Mouse (Mus musculus) small intestine, adult 2 months (tissue): ENCODE data around the gene Rhox13. TPM values are rescaled to one million over a fixed set of nuclear protein-coding genes. Genes with fewer than 3 reads are reported as not detected.

Source experiments
- H3K27ac ChIP-seq: fragments of 200-500 bp; 2 replicates; pipeline ENCODE4 v1.5.1; 2012; ENCODE audit warnings: low read depth, low read length, control low read depth, inconsistent platforms; ENCODE audit not compliant: insufficient read depth
- H3K27me3 ChIP-seq: fragments of 200-500 bp; 2 replicates; pipeline ENCODE4 v1.6.1; 2012; ENCODE audit warnings: mild to moderate bottlenecking, moderate library complexity, low read length, inconsistent platforms; ENCODE audit not compliant: control insufficient read depth, insufficient read depth
- H3K36me3 ChIP-seq: fragments of 200-500 bp; 2 replicates; pipeline ENCODE4 v1.6.1; 2012; ENCODE audit warnings: mild to moderate bottlenecking, low read length, control low read depth, inconsistent platforms; ENCODE audit not compliant: control insufficient read depth, insufficient read depth
- H3K4me1 ChIP-seq: fragments of 200-500 bp; 2 replicates; pipeline ENCODE4 v1.6.1; 2012; ENCODE audit warnings: low read length, inconsistent platforms, mixed read lengths; ENCODE audit not compliant: control insufficient read depth, insufficient read depth, insufficient read length
- H3K4me3 ChIP-seq: fragments of 200-500 bp; 2 replicates; pipeline ENCODE4 v1.5.1; 2012; ENCODE audit warnings: low read depth, mild to moderate bottlenecking, control low read depth, inconsistent platforms, low read length, moderate library complexity
- CTCF ChIP-seq: fragments of 200-500 bp; IDR thresholded peaks from 2 replicates; pipeline ENCODE4 v1.5.1; 2012; ENCODE audit warnings: low read depth, mild to moderate bottlenecking, control low read depth, inconsistent platforms, low read length, moderate library complexity, mixed read lengths; ENCODE audit not compliant: insufficient replicate concordance, insufficient read length; ENCODE audit errors: extremely low read depth
- POLR2A ChIP-seq: fragments of 200-500 bp; IDR thresholded peaks from 2 replicates; pipeline ENCODE4 v1.6.1; 2012; ENCODE audit warnings: low read depth, mild to moderate bottlenecking, control low read depth, inconsistent platforms, low read length, moderate library complexity
- WGBS: fragments of 180-500 bp; shearing (Covaris S2); methylation state at CpG from one replicate; pipeline ENCODE4 v1.1.7; 2018; 5-methylcytosine and 5-hydroxymethylcytosine counted together
- polyA plus RNA-seq: library from polyadenylated mRNA; depleted of rRNA; stranded (reverse); fragments of >200 nt; gene quantifications from 2 replicates; pipeline ENCODE4 v1.2.3, GENCODE M21; 2012; rRNA removed

Rhox13 gene
- polyA plus RNA-seq, 1 experiment: not detected

- no peak overlapping the region for H3K27ac ChIP-seq
- H3K4me1 ChIP-seq: no peaks in the 10 kb centered on the region
- H3K27me3 ChIP-seq: no peaks in the 10 kb centered on the region
- TF ChIP-seq CTCF (no peak), POLR2A (no peak)
- H3K36me3 ChIP-seq: no peaks in the 10 kb centered on the region
- H3K4me3 ChIP-seq: no peak overlapping the region
- 79% methylated on average over 9 of the region's 9 CpGs for WGBS
Observed at GRCm38 (mm10) chrX:38166064-38166463, 45.0 kb downstream of the Rhox13 start.

- Histone ChIP-seq H3K36me3 (no peaks in the 10 kb centered on the region), H3K4me1 (no peaks in the 10 kb centered on the region), H3K27ac (no peak overlapping the region), H3K27me3 (no peaks in the 10 kb centered on the region), H3K4me3 (no peak overlapping the region)
- WGBS: 77% methylated on average over 4 of the region's 4 CpGs
- no peak for TF ChIP-seq CTCF
Observed at GRCm38 (mm10) chrX:38166592-38166991, 45.6 kb downstream of the Rhox13 start.

Other genes starting within 250 kb of the Rhox13 start
- not detected in 2 replicates for gene Rhox8, start 242.3 kb upstream of the Rhox13 start, polyA plus RNA-seq
- not detected in 2 replicates for gene Rhox7b, start 224.0 kb upstream of the Rhox13 start, polyA plus RNA-seq
- not detected in 2 replicates for gene Rhox9, start 219.4 kb upstream of the Rhox13 start, polyA plus RNA-seq
- gene Btg1-ps1, start 102.4 kb upstream of the Rhox13 start, polyA plus RNA-seq: not detected in 2 replicates
- gene Btg1-ps2, start 78.1 kb upstream of the Rhox13 start, polyA plus RNA-seq: not detected in 2 replicates
- not detected in 2 replicates for gene Rhox10, start 54.7 kb upstream of the Rhox13 start, polyA plus RNA-seq
- gene Rhox11, start 36.1 kb upstream of the Rhox13 start, polyA plus RNA-seq: not detected in 2 replicates
- gene Rhox12, start 10.3 kb upstream of the Rhox13 start, polyA plus RNA-seq: not detected in 2 replicates
- 0.88 and 1.4 TPM in 2 replicates for gene Zbtb33, start 68.6 kb downstream of the Rhox13 start, polyA plus RNA-seq
- 0.13 and 0.47 TPM in 2 replicates for gene Tmem255a, start 131.2 kb downstream of the Rhox13 start, polyA plus RNA-seq
- not detected in 2 replicates for gene Atp1b4, start 195.0 kb downstream of the Rhox13 start, polyA plus RNA-seq